Mouse (Mus musculus) ovary, adult 10 weeks (tissue): ENCODE data around the gene Gm3238. TPM values are rescaled to one million over a fixed set of nuclear protein-coding genes. Genes with fewer than 3 reads are reported as not detected.

Experiments
- polyA plus RNA-seq: library from polyadenylated mRNA; stranded (reverse); fragments of 350-450 nt; fragmentation: Illumina TruSeq; extraction: RNeasy Lipid Tissue Mini Kit (QIAGEN cat#74804); gene quantifications from one replicate; pipeline ENCODE4 v1.2.3, GENCODE M21; 2014

The Gm3238 gene
- polyA plus RNA-seq = not detected

DNA sequence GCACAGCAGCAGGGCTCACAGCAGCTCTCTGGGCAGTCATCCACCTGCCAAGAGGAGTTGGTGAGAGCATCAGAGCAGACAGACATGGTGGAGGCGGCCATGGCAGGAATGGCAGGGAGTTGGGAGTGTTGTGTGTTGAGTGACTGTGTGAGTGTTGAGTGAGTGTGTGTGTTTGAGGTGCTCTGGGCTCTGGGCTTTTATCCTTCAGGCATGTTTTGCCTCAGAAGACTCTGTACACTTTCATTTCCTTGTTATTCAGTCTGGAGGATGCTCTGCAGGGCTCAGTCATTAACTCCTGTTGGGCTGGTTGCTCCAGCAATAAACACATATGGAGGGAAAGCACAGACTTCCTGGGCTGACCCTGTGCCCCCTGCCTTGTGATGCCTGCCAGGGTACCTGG is at the start of gene Gm3238:
Gm3238 (minus strand) TSS at position 101 of the 400 bp plus-strand sequence.

DNA sequence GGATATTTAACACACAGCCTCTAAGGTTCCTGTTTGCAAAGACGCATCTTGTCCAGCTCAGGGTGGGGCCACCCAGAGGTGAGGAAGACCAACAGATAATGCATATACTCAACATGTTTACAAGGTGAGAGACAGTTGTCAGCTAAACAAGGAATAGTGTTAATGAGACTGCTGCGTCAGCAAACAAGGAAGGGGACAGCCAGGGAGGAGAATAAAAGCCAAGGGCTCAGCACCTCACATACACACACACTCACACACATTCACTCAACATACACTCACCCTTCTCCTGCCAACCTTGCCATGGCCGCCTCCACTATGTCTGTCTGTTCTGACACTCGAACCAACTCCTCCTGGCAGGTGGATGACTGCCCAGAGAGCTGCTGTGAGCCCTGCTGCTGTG is 43.3 kb upstream of the Gm3238 start, which contains the start of gene Gm2696:
Gm2696 (plus strand) TSS at position 301 of the 400 bp plus-strand sequence.

DNA sequence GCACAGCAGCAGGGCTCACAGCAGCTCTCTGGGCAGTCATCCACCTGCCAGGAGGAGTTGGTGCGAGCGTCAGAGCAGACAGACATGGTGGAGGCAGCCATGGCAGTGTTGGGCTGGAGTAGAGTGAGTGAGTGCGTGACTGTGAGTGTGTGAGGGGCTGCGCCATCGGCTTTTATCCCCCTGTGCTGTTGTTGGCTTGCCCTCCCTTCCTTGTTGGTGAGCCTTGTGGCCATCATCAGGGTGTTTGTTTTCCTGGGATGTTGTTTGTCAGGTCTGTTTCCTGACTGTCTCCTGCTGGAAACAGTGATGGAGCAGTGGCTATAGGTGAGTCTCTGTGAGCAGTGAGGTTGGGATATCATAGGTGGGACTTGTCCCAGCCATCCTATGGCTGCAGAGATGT is 40.6 kb upstream of the Gm3238 start, which contains the start of gene Gm9507:
Gm9507 (minus strand) TSS at position 101 of the 400 bp plus-strand sequence.

DNA sequence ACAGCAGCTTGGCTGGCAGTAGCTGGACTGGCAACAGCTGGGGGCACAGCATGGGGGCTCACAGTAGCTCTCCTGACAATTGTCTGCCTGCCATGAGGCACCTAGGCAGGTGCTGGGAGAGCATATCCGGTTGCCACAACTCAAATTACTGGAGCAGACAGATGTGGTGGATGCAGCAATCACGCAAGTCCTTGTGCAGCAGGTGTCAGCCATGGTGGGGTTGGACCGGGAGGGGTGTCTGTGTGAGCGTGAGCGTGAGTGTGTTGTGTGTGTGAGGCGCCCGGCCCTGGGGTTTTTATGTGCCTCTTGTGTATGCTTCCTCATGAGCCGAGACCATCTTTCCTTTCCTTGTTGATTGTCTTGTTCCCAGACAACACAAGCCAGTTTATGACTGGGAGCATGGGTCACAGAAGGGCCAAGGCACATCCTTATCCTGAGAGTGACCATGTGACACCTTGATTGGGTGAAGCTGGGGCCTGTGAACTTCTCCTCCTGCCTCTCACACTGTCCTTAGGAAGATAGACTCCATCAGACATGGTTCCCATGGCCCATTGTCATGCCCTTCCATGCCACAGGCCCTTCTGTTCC is 27.9 kb upstream of the Gm3238 start, which contains the start of gene Gm19668:
Gm19668 (minus strand) TSS at position 213 of the 588 bp plus-strand sequence.

DNA sequence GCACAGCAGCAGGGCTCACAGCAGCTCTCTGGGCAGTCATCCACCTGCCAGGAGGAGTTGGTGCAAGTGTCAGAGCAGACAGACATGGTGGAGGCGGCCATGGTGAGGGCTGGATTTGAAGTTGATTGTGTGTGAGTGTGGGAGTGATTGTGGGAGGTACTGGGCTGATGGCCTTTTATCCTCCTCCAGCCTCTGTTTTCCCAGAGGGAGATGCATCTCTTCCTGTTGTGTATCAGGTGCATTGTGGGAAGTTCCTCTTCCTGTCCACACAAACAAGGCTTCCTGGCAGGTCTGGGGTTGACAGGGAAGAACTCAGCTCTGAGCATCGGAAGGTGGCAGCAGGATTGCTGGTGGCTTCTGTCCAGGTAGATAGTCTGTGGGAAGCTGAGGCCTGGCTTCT is 23.9 kb upstream of the Gm3238 start, which contains the start of gene Gm9639:
Gm9639 (minus strand) TSS at position 101 of the 400 bp plus-strand sequence.

DNA sequence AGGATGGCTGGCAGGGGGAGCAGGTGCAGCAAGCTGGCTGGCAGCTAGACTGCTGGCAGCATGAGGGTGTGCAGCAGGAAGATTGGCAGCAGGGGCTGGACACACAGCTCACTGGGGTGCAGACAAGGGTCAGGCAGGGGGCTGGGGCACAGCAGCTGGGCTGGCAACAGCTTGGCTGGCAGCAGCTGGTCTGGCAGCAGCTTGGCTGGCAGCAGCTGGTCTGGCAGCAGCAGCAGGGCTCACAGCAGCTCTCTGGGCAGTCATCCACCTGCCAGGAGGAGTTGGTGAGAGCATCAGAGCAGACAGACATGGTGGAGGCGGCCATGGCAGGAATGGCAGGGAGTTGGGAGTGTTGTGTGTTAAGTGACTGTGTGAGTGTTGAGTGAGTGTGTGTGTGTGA is 16.8 kb upstream of the Gm3238 start, which contains the start of gene Gm7137:
Gm7137 (minus strand) TSS at position 325 of the 400 bp plus-strand sequence.

DNA sequence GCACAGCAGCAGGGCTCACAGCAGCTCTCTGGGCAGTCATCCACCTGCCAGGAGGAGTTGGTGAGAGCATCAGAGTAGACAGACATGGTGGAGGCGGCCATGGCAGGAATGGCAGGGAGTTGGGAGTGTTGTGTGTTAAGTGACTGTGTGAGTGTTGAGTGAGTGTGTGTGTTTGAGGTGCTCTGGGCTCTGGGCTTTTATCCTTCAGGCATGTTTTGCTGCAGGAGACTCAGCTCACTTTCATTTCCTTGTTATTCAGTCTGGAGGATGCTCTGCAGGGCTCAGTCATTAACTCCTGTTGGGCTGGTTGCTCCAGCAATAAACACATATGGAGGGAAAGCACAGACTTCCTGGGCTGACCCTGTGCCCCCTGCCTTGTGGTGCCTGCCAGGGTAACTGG is 11.3 kb upstream of the Gm3238 start, which contains the start of gene Gm3250:
Gm3250 (minus strand) TSS at position 101 of the 400 bp plus-strand sequence.

DNA sequence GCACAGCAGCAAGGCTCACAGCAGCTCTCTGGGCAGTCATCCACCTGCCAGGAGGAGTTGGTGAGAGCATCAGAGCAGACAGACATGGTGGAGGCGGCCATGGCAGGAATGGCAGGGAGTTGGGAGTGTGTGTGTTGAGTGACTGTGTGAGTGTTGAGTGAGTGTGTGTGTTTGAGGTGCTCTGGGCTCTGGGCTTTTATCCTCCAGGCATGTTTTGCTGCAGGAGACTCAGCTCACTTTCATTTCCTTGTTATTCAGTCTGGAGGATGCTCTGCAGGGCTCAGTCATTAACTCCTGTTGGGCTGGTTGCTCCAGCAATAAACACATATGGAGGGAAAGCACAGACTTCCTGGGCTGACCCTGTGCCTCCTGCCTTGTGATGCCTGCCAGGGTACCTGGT is 5.7 kb upstream of the Gm3238 start, which contains the start of gene Gm7138:
Gm7138 (minus strand) TSS at position 101 of the 400 bp plus-strand sequence.

DNA sequence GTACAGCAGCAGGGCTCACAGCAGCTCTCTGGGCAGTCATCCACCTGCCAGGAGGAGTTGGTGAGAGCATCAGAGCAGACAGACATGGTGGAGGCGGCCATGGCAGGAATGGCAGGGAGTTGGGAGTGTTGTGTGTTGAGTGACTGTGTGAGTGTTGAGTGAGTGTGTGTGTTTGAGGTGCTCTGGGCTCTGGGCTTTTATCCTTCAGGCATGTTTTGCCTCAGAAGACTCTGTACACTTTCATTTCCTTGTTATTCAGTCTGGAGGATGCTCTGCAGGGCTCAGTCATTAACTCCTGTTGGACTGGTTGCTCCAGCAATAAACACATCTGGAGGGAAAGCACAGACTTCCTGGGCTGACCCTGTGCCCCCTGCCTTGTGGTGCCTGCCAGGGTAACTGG is 11.5 kb downstream of the Gm3238 start, which contains the start of gene Gm3233:
Gm3233 (minus strand) TSS at position 101 of the 400 bp plus-strand sequence.

DNA sequence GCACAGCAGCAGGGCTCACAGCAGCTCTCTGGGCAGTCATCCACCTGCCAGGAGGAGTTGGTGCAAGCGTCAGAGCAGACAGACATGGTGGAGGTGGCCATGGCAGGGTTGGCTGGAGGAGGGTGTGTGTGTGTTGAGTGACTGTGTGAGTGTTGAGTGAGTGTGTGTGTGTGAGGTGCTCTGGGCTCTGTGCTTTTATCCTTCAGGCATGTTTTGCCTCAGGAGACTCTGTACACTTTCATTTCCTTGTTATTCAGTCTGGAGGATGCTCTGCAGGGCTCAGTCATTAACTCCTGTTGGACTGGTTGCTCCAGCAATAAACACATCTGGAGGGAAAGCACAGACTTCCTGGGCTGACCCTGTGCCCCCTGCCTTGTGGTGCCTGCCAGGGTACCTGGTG is 19.9 kb downstream of the Gm3238 start, which contains the start of gene Gm9736:
Gm9736 (minus strand) TSS at position 101 of the 400 bp plus-strand sequence.

DNA sequence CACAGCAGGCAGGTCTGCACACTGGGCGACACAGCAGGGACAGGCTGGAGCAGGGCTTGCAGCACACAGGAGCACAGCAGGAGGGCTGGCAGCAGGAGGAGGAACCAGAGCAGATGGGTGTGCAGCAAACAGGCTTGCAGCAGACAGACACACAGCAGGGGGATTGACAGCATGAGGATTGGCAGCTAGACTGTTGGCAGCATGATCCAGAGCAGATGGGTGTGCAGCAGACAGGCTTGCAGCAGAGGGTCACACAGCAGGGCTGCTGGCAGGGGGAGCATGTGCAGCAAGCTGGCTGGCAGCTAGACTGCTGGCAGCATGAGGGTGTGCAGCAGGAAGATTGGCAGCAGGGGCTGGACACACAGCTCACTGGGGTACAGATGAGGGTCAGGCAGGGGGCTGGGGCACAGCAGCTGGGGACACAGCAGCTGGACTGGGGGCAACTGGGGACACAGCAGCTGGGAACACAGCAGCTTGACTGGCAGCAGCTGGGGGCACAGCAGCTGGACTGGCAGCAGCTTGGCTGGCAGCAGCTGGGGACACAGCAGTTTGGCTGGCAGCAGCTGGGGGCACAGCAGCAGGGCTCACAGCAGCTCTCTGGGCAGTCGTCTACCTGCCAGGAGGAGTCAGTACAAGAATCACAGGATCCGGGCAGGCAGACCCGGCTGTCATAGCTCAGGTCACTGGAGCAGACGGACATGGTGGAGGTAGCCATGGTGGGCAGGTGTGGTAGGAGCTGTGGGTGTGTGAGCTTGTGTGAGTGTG is 29.0 kb downstream of the Gm3238 start, which contains the start of gene Gm18596:
Gm18596 (minus strand) TSS at position 715 of the 765 bp plus-strand sequence.

DNA sequence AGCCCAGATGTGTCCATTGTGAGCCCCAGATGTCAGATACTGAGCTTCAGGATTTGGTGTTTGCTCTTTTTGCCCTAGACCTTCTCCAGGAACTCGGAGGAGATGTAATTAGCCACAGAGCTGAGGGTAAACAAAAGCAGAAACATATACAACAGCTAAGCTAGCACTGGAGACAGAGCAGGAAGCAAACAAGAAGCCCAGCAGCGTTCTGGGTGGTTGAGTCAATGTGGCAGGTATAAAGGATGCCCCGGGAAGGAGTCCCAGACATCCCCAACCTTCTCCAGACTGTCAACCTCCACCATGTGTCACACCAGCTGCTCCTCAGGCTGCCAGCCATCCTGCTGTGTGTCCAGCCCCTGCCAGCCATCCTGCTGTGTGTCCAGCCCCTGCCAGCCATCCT is 44.9 kb downstream of the Gm3238 start, which contains the start of gene Gm10100:
Gm10100 (plus strand) TSS at position 301 of the 400 bp plus-strand sequence.

Other genes with a start within 250 kb of the Gm3238 start
- 3.1 TPM for gene Itgb2, start 241.1 kb downstream of the Gm3238 start, polyA plus RNA-seq
- 132 TPM for gene Pttg1ip, start 189.6 kb downstream of the Gm3238 start, polyA plus RNA-seq
- gene Sumo3, start 165.2 kb downstream of the Gm3238 start, polyA plus RNA-seq = 91.3 TPM
- 1.9 TPM for gene Gm49325, start 165.1 kb downstream of the Gm3238 start, polyA plus RNA-seq
- gene Ube2g2, start 149.1 kb downstream of the Gm3238 start, polyA plus RNA-seq = 6.0 TPM
- not detected for gene Tspear, start 84.8 kb downstream of the Gm3238 start, polyA plus RNA-seq
- not detected for gene Gm19402, start 80.6 kb downstream of the Gm3238 start, polyA plus RNA-seq
- not detected for gene Gm9508, start 74.1 kb downstream of the Gm3238 start, polyA plus RNA-seq
- not detected for gene Gm10272, start 64.7 kb downstream of the Gm3238 start, polyA plus RNA-seq
- gene Gm10024, start 59.9 kb downstream of the Gm3238 start, polyA plus RNA-seq = not detected
- gene Gm10142, start 55.5 kb downstream of the Gm3238 start, polyA plus RNA-seq = not detected
- not detected for gene Krtap12-1, start 50.7 kb downstream of the Gm3238 start, polyA plus RNA-seq
- gene Gm10100, start 44.8 kb downstream of the Gm3238 start, polyA plus RNA-seq = not detected
- not detected for gene Gm18596, start 28.7 kb downstream of the Gm3238 start, polyA plus RNA-seq
- gene Gm9736, start 20.0 kb downstream of the Gm3238 start, polyA plus RNA-seq = not detected
- gene Gm3233, start 11.6 kb downstream of the Gm3238 start, polyA plus RNA-seq = not detected
- not detected for gene Gm7138, start 5.6 kb upstream of the Gm3238 start, polyA plus RNA-seq
- not detected for gene Gm3250, start 11.2 kb upstream of the Gm3238 start, polyA plus RNA-seq
- gene Gm7137, start 16.9 kb upstream of the Gm3238 start, polyA plus RNA-seq = not detected
- gene Gm9639, start 23.8 kb upstream of the Gm3238 start, polyA plus RNA-seq = not detected
- gene Gm19668, start 27.8 kb upstream of the Gm3238 start, polyA plus RNA-seq = not detected
- not detected for gene Gm9507, start 40.5 kb upstream of the Gm3238 start, polyA plus RNA-seq
- gene Gm2696, start 43.4 kb upstream of the Gm3238 start, polyA plus RNA-seq = not detected
- not detected for gene Krtap10-4, start 55.8 kb upstream of the Gm3238 start, polyA plus RNA-seq
- not detected for gene Krtap10-10, start 64.6 kb upstream of the Gm3238 start, polyA plus RNA-seq
- gene Gm36176, start 75.5 kb upstream of the Gm3238 start, polyA plus RNA-seq = not detected
- not detected for gene Gm10318, start 81.5 kb upstream of the Gm3238 start, polyA plus RNA-seq
- gene Gm3285, start 90.7 kb upstream of the Gm3238 start, polyA plus RNA-seq = not detected
- gene Lrrc3, start 131.2 kb upstream of the Gm3238 start, polyA plus RNA-seq = 0.71 TPM
- gene Trpm2, start 199.2 kb upstream of the Gm3238 start, polyA plus RNA-seq = not detected
- gene 1810043G02Rik, start 207.2 kb upstream of the Gm3238 start, polyA plus RNA-seq = 1.4 TPM
- 1.7 TPM for gene Pfkl, start 238.8 kb upstream of the Gm3238 start, polyA plus RNA-seq